Mouse (Mus musculus) layer of hippocampus, postnatal 14 days (tissue): Measurements from ENCODE around the gene Btbd3. TPM values are rescaled to one million over a fixed set of nuclear protein-coding genes. Genes with fewer than 3 reads are reported as not detected.

Experiments
- DNase-seq, 2 experiments: peaks; one replicate each; pipeline ENCODE4 v3.0.0; 2021 to 2022; ENCODE audit warnings: low spot score in 2 of 2, mixed read lengths in 1 of 2
- long read RNA-seq, 2 experiments: library from polyadenylated mRNA; stranded (forward); transcript quantifications; one replicate each; pipeline ENCODE4 v2.0.0; 2021
- total RNA-seq, 2 experiments: library from RNA; stranded (reverse); gene quantifications; 2 replicates each; pipeline ENCODE4 v1.2.3; 2021

Gene Btbd3
- 100 to 1,000 TPM; 147 to 151 TPM for total RNA-seq
- long read RNA-seq, experiment 1, full-length matches to known transcripts: 34 of 53 reads
- long read RNA-seq, experiment 1, partial matches to known transcripts: 11 of 53 reads
- long read RNA-seq, experiment 1, other reads (novel, unspliced or antisense): 8 of 53 reads
- long read RNA-seq, experiment 2, full-length matches to known transcripts: 48 of 67 reads
- long read RNA-seq, experiment 2, partial matches to known transcripts: 15 of 67 reads
- long read RNA-seq, experiment 2, other reads (novel, unspliced or antisense): 4 of 67 reads

- DNase-seq: peak; percentile 90 to 95
These were observed at the start of gene Btbd3 for GRCm38 (mm10) chr2:138256411-138256810. TSS of gene Btbd3 (plus strand) at chr2:138256565.

DNA sequence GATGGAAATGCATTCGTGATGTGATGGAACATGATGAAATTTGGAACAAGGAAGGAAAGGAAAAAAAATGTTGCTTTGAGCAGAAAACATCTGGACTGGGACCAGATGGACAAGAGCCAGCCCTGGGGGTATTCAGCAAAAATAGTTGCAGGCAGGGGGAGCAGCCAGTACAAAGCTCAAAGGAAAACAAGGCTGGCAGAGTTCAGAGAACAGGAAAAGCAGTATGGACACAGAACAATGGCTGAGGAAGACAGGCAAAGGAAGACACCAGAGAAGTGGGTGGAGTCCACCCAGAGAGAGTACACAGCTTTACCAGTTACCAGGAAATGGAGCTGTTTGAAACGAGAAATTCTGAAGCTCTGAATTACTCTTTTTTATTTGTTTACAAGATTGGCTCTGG is 40.8 kb upstream of the Btbd3 start:
- peak; percentile 11 to 33 for DNase-seq

DNA sequence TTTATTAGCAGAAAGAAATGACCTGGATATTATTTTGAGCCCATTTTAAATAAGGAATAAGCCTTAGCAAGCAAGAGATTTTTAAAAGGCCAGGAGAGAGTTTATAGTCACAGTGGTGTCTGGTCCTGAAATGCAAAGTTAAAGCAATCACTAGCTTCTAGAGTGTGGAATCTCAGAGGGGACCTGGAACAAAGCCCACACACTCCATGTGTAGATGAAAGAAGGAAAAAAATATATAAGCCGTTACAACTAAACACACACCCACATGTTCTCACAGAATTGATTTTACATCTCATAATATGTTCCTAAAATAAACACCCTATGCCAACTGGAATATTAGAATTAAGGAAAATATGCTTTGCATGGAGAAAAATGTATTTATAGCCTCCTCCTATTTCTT is 36.1 kb upstream of the Btbd3 start:
- no peak for DNase-seq

GRCm38 (mm10) chr2:138232247-138232646 is 24.1 kb upstream of the Btbd3 start:
- no peak for DNase-seq

- no peak for DNase-seq
These were observed 20.2 kb upstream of the Btbd3 start for GRCm38 (mm10) chr2:138236149-138236548.

- DNase-seq: no peak
These were observed 13.9 kb upstream of the Btbd3 start for GRCm38 (mm10) chr2:138242452-138242851.

DNA sequence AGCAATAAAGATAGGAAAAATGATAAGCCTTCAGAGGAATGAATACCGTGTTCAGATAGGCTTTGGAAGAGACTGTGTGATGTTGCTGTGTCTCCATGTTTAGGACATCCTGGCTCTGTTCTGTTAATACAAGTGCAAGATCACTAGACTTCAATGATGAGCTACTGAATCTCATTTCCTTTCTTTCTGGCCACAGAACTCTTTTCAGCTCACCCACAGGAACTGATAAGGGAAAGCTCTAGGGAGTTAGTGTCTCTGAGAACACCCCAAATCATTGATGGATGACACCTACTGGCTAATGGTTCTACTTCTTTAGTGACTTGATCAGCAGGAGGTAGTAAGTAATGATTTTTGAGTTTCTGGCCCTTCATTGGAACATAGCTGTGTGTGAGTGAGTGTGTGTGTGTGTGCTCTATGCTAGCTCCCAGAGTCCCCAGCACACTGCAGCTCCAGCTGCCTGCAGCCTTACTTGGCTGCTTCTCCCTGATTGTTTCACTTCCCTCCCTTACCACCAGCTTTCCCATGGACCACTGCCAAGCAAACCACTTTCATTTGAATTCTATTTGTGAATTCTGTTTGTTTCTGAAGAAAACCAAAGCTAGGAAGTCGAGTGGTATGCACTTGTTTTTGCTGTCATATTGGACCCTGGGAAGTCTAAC is 10.6 kb upstream of the Btbd3 start:
- peak; percentile 48 to 72 for DNase-seq

DNA sequence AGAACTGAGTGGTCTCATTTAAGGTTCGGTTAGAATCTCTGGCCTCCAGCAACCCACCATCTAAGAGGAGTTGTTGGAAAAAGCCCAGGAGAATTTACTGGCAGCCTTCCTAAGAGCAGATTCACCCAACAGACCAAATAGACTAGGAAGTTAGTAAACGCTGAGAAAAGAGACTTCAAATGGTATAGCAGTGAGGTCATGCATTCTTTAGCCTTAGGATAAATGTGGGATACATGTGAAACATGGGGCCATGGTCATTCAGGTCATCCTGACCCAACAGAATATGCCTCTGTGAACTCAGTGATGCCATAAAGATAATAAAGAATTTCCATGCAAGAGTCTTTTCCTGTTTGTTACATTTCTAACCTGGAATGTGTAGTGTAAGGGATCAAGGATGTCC is 8.4 kb upstream of the Btbd3 start:
- no peak for DNase-seq

DNA sequence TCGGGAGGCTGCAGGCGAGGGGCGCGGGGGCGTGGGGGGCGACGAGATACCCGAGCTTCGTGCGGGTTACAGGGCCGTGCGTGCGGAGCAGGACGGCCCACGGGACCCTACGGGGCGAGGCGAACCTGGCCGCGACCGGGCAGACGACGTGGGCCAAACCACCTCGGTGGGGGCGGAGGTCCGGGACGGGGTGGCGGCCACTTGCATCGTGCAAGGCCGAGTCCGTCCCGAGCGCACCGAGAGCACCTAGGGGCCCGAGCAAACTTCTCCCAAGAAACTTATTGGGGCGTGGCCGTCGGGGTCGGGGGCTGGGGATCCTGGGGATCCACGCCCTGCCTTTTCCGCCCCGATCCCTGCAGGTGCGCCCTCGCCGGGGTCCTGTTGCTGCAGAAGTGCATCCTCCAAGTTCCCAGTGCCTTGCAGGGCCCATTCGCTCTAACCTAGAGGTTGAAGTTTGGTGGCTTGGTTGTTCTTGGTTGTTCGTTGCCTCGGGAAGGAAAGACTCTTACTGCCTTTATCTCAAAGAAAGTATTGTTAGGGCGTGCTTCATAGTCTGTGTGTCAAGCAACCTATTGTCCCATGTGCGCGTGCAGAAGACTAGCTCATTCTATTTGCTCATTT is 596 bp downstream of the Btbd3 start:
- no peak for DNase-seq

DNA sequence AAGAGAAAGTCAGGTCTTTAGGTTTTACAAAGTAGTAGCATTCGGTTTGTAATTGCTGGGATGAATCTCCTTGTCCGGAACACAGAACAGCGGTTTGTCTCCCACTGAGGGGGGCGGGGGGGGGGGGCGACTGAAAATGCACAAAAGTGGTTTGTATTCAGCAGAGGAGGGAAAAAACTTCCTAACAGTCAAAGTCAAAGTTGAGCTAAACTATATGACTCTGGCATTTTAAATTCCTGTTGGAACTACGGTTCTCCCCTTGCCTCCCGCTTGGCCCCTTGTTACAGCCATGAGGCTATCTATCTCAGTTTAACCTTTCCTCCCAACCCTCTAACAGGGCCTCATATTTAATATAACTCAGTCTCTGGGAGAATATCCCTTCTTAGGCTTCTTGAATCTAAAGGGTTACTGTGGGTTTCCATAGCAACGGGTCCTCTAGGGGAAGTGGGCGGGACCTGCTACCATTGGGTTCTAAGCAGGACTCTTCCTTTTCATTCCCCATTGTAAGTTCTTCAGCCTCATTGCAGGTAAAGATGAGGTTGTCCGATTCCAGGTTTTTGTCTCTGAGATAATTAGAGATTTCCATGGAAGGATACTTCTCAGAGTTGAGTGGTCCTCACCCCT is 1.4 kb downstream of the Btbd3 start:
- peak in 1 of 2 experiments; percentile 67 for DNase-seq

GRCm38 (mm10) chr2:138261140-138261539 is 4.8 kb downstream of the Btbd3 start:
- no peak for DNase-seq

DNA sequence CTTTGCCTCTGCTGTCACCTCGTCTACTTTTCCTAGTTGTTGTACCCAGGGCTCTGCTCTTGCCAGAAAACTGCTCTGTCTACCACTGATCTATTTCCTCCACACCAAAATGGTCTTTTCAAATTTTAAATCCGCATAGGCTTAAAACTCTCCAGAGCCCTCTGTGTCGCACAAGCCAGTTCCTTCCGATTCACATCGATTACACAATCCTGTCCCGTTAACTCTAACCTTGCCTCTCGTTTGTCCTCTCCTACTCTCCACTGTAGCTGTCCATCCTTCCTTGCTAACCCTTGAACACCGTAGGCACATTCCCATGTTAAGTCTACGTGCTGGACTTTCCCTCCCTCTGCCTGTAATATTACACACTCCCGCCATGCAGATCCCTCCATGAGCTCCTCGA is 6.5 kb downstream of the Btbd3 start:
- DNase-seq: no peak

GRCm38 (mm10) chr2:138265356-138266005 is 9.1 kb downstream of the Btbd3 start:
- no peak for DNase-seq

GRCm38 (mm10) chr2:138266679-138267078 is 10.3 kb downstream of the Btbd3 start:
- DNase-seq: no peak

GRCm38 (mm10) chr2:138267852-138268513 is 11.6 kb downstream of the Btbd3 start:
- DNase-seq: no peak

DNA sequence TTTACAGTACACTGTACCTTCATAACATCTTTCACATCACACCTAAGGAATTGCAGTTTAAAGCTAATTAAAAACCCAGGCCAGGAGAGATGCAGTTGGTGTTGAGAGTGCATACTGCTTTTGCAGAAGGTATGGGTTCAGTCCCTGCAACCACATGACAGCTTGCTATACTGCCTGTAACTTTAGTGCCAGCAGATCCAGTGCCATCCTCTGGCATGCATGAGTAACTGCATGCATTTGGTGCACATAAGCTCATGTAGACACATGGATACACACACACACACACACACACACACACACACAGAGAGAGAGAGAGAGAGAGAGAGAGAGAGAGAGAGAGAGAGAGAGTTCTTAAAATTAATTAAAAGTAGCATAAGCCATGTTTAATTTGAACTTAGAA is 13.0 kb downstream of the Btbd3 start:
- no peak for DNase-seq

- no peak for DNase-seq
These were observed 17.2 kb downstream of the Btbd3 start for GRCm38 (mm10) chr2:138273404-138274073.

- DNase-seq: no peak
These were observed 17.7 kb downstream of the Btbd3 start for GRCm38 (mm10) chr2:138274086-138274485.

GRCm38 (mm10) chr2:138277842-138278691 is 21.7 kb downstream of the Btbd3 start:
- peak; percentile 65 to 89 for DNase-seq
